Mouse (Mus musculus) adrenal gland, adult 8-10 months (tissue): ENCODE data around the gene Gm2026. TPM values are rescaled to one million over a fixed set of nuclear protein-coding genes. Genes with fewer than 3 reads are reported as not detected.
"Not testable (repeated sequence)": the region's sequence is repeated elsewhere in the genome, so short reads cannot be mapped to it uniquely, and the experiment has no call there.

ENCODE experiments used
- DNase-seq: peaks from one replicate; pipeline ENCODE4 v3.0.0; 2022
- total RNA-seq, 4 experiments: library from RNA; stranded (reverse); gene quantifications; 2 replicates each; pipeline ENCODE4 v1.2.4; 2022

Gene Gm2026
- total RNA-seq: 10 to 100 TPM; 21.8 to 27.7 (median 24.6) TPM

GRCm38 (mm10) chr2:175965031-175965430 is at the start of gene Gm2026:
Gene Gm2026, plus strand, starts transcription at chr2:175965331.
- DNase-seq: not testable (repeated sequence)

GRCm38 (mm10) chr2:175931000-175931399 is 34.1 kb upstream of the Gm2026 start, which contains the start of gene Zfp966:
Gene Zfp966, minus strand, starts transcription at chr2:175931100.
- DNase-seq: not testable (repeated sequence)

Other genes with a start within 250 kb of the Gm2026 start
- not detected for gene Gm2007, start 223.8 kb upstream of the Gm2026 start, total RNA-seq
- gene Gm14288, start 164.2 kb upstream of the Gm2026 start, total RNA-seq: 10 to 100 TPM in 3 of 4 experiments, 1 to 10 TPM in 1; 3.3 to 18.7 (median 15.4) TPM
- 10 to 100 TPM; 36.3 to 45.4 (median 37.1) TPM for gene Gm6710, start 96.1 kb upstream of the Gm2026 start, total RNA-seq
- 10 to 100 TPM in 3 of 4 experiments, 1 to 10 TPM in 1; 7.7 to 12.4 (median 10.7) TPM for gene Zfp966, start 34.2 kb upstream of the Gm2026 start, total RNA-seq
- 10 to 100 TPM in 1 of 4 experiments, 1 to 10 TPM in 2, not detected in 1; 3.1 to 14.8 (median 4.2) TPM for gene Gm2004, start 184.5 kb downstream of the Gm2026 start, total RNA-seq